Mouse (Mus musculus) midbrain, embryonic 15.5 days (tissue): ENCODE measurements at regions not wholly inside any gene's neighbourhood (a gene's known extent, or its start where the extent isn't known, plus 50 kb on each side); places are given as distances from the start of the nearest gene placed in this dataset.

Experiments
- ATAC-seq: fragments of 200-750 bp; cut with Nextera tagmentation; replicated peaks from 2 replicates; pipeline ENCODE4 v1.8.0; 2017; ENCODE audit warnings: moderate TSS enrichment
- H3K27ac ChIP-seq: fragments of 300-500 bp; sonication (generic); 2 replicates; pipeline ENCODE4 v1.5.1; 2015; ENCODE audit warnings: mild to moderate bottlenecking, inconsistent platforms
- H3K27me3 ChIP-seq: fragments of 300-500 bp; sonication (generic); replicated peaks from 2 replicates; pipeline ENCODE4 v1.6.1; 2015; ENCODE audit warnings: inconsistent platforms
- H3K36me3 ChIP-seq: fragments of 300-500 bp; sonication (generic); replicated peaks from 2 replicates; pipeline ENCODE4 v1.6.1; 2015; ENCODE audit warnings: inconsistent platforms
- H3K4me1 ChIP-seq: fragments of 300-500 bp; sonication (generic); 2 replicates; pipeline ENCODE4 v1.6.1; 2015; ENCODE audit warnings: inconsistent platforms
- H3K4me2 ChIP-seq: fragments of 300-500 bp; sonication (generic); 2 replicates; pipeline ENCODE4 v1.6.1; 2015; ENCODE audit warnings: inconsistent platforms, mild to moderate bottlenecking, moderate library complexity
- H3K4me3 ChIP-seq: fragments of 300-500 bp; sonication (generic); 2 replicates; pipeline ENCODE4 v1.5.1; 2015; ENCODE audit warnings: mild to moderate bottlenecking, inconsistent platforms
- H3K9ac ChIP-seq: fragments of 300-500 bp; sonication (generic); 2 replicates; pipeline ENCODE4 v1.6.1; 2015; ENCODE audit warnings: mild to moderate bottlenecking, inconsistent platforms
- H3K9me3 ChIP-seq: fragments of 300-500 bp; sonication (generic); 2 replicates; pipeline ENCODE4 v1.6.1; 2016; ENCODE audit warnings: inconsistent platforms
- WGBS: fragments of 180-500 bp; shearing (Covaris S2); methylation state at CpG from one replicate; pipeline ENCODE4 v1.1.7; 2015; ENCODE audit warnings: mixed read lengths; 5-methylcytosine and 5-hydroxymethylcytosine counted together

DNA sequence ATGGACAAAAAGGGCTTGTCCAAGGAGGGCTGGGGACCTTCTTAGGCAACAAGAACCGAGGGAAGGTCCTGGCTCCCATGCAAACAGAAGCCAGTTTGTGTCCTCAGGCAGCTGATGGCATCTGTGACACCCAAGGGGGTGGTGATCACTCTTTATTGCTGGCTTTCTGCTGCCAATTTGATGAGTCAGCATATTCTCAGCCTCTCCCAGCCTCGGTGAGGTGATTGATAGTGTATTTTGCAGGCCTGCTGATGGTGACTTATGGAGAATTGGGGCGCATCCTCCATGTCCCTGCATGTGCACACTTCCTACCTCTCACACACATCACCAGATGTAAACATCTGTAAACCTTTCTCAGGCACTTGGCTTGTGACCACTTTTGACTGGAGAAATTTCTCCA, 178.3 kb upstream of the Atp6ap2 start:
- Histone ChIP-seq H3K4me3 (no peak overlapping the region), H3K4me1 (no peaks in the 10 kb centered on the region), H3K36me3 (no peaks in the 10 kb centered on the region), H3K4me2 (no peak overlapping the region), H3K27me3 (no peaks in the 10 kb centered on the region), H3K9ac (no peak overlapping the region), H3K9me3 (no peaks in the 10 kb centered on the region), H3K27ac (no peak overlapping the region)
- WGBS = 70% methylated on average over 3 of the region's 3 CpGs
- no peak for ATAC-seq

DNA sequence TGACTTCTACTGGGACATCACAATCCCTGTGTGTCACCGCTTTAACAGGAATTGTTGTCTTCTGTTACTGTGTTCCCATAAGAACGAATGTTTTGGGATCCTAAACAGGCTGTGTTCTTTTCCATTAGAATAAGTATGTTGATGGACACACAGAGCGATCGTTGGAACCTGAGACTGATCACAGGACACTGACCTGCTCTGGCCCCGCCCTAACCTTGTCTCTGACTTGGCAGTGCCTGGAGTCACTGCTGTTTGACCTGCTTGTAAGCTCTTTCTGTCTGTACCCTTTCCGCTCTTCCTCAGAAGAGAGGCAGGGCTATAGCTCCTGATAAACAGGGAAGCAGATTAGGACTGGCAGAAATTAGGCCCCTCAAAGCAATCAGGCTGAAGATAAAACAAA, 162.0 kb upstream of the Atp6ap2 start:
- Histone ChIP-seq H3K9me3 (no peaks in the 10 kb centered on the region), H3K27me3 (no peaks in the 10 kb centered on the region), H3K27ac (no peak overlapping the region), H3K4me1 (no peaks in the 10 kb centered on the region), H3K4me2 (no peak overlapping the region), H3K9ac (no peak overlapping the region), H3K36me3 (no peaks in the 10 kb centered on the region), H3K4me3 (no peak overlapping the region)
- ATAC-seq = no peak
- whole genome bisulfite sequencing = 83% methylated on average over 6 of the region's 6 CpGs

GRCm38 (mm10) chrX:12426664-12427063, 160.9 kb upstream of the Atp6ap2 start:
- Histone ChIP-seq H3K9me3 (no peaks in the 10 kb centered on the region), H3K27me3 (no peaks in the 10 kb centered on the region), H3K4me1 (no peaks in the 10 kb centered on the region), H3K36me3 (no peaks in the 10 kb centered on the region), H3K27ac (no peak overlapping the region), H3K4me2 (no peak overlapping the region), H3K9ac (no peak overlapping the region), H3K4me3 (no peak overlapping the region)
- WGBS = 42% methylated on average over 4 of the region's 4 CpGs
- ATAC-seq = no peak

DNA sequence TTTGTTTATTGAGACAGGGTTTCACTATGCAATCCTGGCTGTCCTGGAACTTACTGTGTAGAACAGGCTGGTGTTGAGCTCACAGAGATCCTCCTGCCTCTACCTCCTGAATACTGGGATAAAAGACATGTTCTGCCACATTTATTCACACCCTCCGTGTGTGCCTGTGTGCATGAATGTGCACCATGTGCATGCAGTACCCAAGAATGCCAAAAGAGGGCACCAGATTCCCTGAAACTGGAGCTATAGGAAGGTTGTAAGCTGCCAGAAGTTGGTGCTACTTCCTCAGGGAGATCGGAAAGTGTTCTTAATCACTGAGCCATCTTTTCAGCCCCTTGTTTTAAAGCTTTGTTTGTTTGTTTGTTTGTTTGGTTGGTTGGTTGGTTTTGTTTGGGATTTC, 155.3 kb upstream of the Atp6ap2 start:
- H3K4me1 ChIP-seq = no peaks in the 10 kb centered on the region; the same call in 1 of the 2 replicates
- ATAC-seq = no peak
- no peaks in the 10 kb centered on the region for H3K27me3 ChIP-seq
- H3K27ac ChIP-seq = no peak overlapping the region
- no peak overlapping the region for H3K9ac ChIP-seq
- WGBS = 85% methylated on average over 2 of the region's 2 CpGs
- no peak overlapping the region for H3K4me2 ChIP-seq
- no peaks in the 10 kb centered on the region for H3K36me3 ChIP-seq
- no peaks in the 10 kb centered on the region for H3K9me3 ChIP-seq
- no peak overlapping the region for H3K4me3 ChIP-seq

GRCm38 (mm10) chrX:12435656-12436055, 151.9 kb upstream of the Atp6ap2 start:
- H3K4me1 ChIP-seq = no peaks in the 10 kb centered on the region; the same call in 1 of the 2 replicates
- H3K27me3 ChIP-seq = no peaks in the 10 kb centered on the region
- H3K9ac ChIP-seq = no peak overlapping the region
- no peak overlapping the region for H3K4me2 ChIP-seq
- H3K36me3 ChIP-seq = no peaks in the 10 kb centered on the region
- WGBS = 49% methylated on average over 8 of the region's 8 CpGs
- H3K27ac ChIP-seq = no peak overlapping the region
- no peak for ATAC-seq
- no peak overlapping the region for H3K4me3 ChIP-seq
- H3K9me3 ChIP-seq = no peaks in the 10 kb centered on the region

DNA sequence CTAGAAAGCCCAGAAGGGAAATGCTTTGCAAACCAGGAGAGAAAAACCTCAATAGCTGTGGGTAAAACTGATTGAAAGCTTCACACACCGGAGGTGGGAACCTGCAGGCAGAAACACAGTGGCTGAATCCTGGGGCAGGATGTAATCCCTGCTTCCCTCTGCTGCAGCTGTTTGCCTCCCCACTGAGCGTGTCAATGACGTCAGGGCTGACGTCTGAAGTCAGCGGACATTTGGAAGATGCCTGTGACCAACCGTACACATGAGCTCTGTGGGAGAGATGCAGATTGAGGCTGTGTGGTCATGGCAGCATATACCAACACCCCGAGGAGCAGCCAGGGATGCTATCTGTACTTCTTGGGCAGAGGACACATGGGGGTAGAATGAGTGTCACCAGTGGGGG, 151.5 kb upstream of the Atp6ap2 start:
- Histone ChIP-seq H3K27me3 (no peaks in the 10 kb centered on the region), H3K4me3 (no peak overlapping the region), H3K36me3 (no peaks in the 10 kb centered on the region), H3K9me3 (no peaks in the 10 kb centered on the region), H3K27ac (no peak overlapping the region), H3K4me1 (no peaks in the 10 kb centered on the region; the same call in 1 of the 2 replicates), H3K9ac (no peak overlapping the region), H3K4me2 (no peak overlapping the region)
- ATAC-seq = no peak
- 43% methylated on average over 7 of the region's 7 CpGs for WGBS

- no peaks in the 10 kb centered on the region for H3K9me3 ChIP-seq
- no peak for ATAC-seq
- 85% methylated on average over 12 of the region's 12 CpGs for WGBS
- H3K4me3 ChIP-seq = no peak overlapping the region
- H3K36me3 ChIP-seq = no peaks in the 10 kb centered on the region
- H3K4me2 ChIP-seq = no peak overlapping the region
- H3K4me1 ChIP-seq = no peaks in the 10 kb centered on the region; the same call in 1 of the 2 replicates
- H3K9ac ChIP-seq = no peak overlapping the region
- no peaks in the 10 kb centered on the region for H3K27me3 ChIP-seq
- no peak overlapping the region for H3K27ac ChIP-seq
Observed at GRCm38 (mm10) chrX:12439447-12439846, 148.2 kb upstream of the Atp6ap2 start.

- H3K4me3 ChIP-seq = no peak overlapping the region
- no peak overlapping the region for H3K4me2 ChIP-seq
- no peaks in the 10 kb centered on the region for H3K27me3 ChIP-seq
- H3K36me3 ChIP-seq = no peaks in the 10 kb centered on the region
- no peak for ATAC-seq
- no peak overlapping the region for H3K27ac ChIP-seq
- H3K9ac ChIP-seq = no peak overlapping the region
- 77% methylated on average over 5 of the region's 5 CpGs for WGBS
- no peaks in the 10 kb centered on the region for H3K4me1 ChIP-seq
- no peaks in the 10 kb centered on the region for H3K9me3 ChIP-seq
Observed at GRCm38 (mm10) chrX:12443794-12444193, 143.8 kb upstream of the Atp6ap2 start.

DNA sequence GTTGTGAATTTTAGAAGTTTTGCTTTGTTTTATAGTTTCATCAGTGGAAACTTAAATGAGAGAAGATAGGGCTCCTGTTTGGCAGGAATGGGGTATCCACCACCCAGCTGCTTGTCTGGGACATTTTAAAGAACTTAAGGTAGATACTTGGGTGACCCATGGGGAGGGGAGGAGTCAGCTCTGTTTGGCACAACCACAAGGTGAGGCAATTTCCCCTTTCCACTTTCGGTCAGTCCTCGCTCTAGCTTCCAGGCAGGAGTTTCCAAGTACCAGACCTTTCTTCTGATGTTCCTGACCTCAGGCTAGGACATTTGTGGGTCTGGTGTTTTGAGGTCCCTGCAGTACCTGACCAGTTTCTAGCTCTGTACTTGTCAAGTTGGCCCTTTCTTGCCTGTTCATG, 142.5 kb upstream of the Atp6ap2 start:
- Histone ChIP-seq H3K9me3 (no peaks in the 10 kb centered on the region), H3K4me2 (no peak overlapping the region), H3K9ac (no peak overlapping the region), H3K4me3 (no peak overlapping the region), H3K4me1 (no peaks in the 10 kb centered on the region), H3K36me3 (no peaks in the 10 kb centered on the region), H3K27ac (no peak overlapping the region), H3K27me3 (no peaks in the 10 kb centered on the region)
- ATAC-seq = no peak
- WGBS = 98% methylated on average over 2 of the region's 2 CpGs

- Histone ChIP-seq H3K27ac (no peak overlapping the region), H3K9me3 (no peaks in the 10 kb centered on the region), H3K4me2 (no peak overlapping the region), H3K36me3 (no peaks in the 10 kb centered on the region), H3K4me1 (no peaks in the 10 kb centered on the region), H3K4me3 (no peak overlapping the region), H3K9ac (no peak overlapping the region), H3K27me3 (no peaks in the 10 kb centered on the region)
- ATAC-seq = no peak
Observed at GRCm38 (mm10) chrX:12447962-12448361, 139.6 kb upstream of the Atp6ap2 start.

DNA sequence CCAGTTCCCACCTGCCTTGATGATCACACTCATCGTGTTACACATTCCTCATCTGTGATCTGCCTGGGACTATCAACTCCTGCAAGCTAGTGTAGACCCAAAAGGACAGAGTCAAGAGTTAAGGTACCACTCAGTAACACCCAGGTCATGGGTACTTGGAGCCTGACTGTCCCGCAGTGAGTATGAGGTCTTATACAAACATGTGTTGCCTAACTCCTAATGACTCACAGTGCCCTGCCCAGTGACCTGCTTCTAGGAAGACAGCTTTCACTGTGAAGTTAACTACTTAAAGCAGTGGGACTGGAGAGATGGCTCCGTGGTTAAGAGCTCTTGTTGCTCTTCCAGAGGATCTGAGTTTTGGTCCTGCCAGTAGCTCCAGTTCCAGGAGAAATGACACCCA, 137.9 kb upstream of the Atp6ap2 start:
- Histone ChIP-seq H3K4me1 (no peaks in the 10 kb centered on the region), H3K27me3 (no peaks in the 10 kb centered on the region), H3K9ac (no peak overlapping the region), H3K4me3 (no peak overlapping the region), H3K27ac (no peak overlapping the region), H3K9me3 (no peaks in the 10 kb centered on the region), H3K36me3 (no peaks in the 10 kb centered on the region), H3K4me2 (no peak overlapping the region)
- no peak for ATAC-seq
- WGBS = 81% methylated on average over 3 of the region's 3 CpGs

- 82% methylated on average over 8 of the region's 8 CpGs for WGBS
Observed at GRCm38 (mm10) chrX:12452979-12453769, 134.4 kb upstream of the Atp6ap2 start.

DNA sequence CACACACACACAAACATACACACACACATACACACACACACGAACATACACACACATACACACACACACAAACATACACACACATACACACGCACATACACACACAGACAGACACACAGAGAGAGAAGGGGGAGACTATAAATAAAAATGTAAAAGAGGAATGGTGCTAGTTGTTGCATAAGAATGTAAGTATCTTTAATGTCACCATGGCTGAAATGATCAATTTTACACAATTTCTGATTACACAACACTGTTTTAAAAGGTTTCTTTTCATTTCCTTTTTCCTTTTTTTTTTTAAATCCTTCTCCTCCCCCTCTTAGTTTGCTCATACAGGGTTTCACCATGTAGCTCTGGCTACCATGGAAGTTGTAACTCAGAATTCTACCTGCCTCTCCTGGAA, 125.9 kb upstream of the Atp6ap2 start:
- Histone ChIP-seq H3K4me2 (no peak overlapping the region), H3K9ac (no peak overlapping the region), H3K27me3 (no peaks in the 10 kb centered on the region), H3K9me3 (no peaks in the 10 kb centered on the region), H3K27ac (no peak overlapping the region), H3K4me1 (peaks cover 4% of the 10 kb centered on the region), H3K4me3 (no peak overlapping the region), H3K36me3 (no peaks in the 10 kb centered on the region)
- ATAC-seq = no peak
- 100% methylated on average over 2 of the region's 2 CpGs for WGBS

More at GRCm38 (mm10) chrX:12452979-12453769, 134.4 kb upstream of the Atp6ap2 start:
- Histone ChIP-seq H3K4me3 (no peak overlapping the region), H3K36me3 (no peaks in the 10 kb centered on the region), H3K27ac (no peak overlapping the region), H3K27me3 (no peaks in the 10 kb centered on the region), H3K9ac (no peak overlapping the region), H3K9me3 (no peaks in the 10 kb centered on the region), H3K4me2 (no peak overlapping the region), H3K4me1 (no peaks in the 10 kb centered on the region)
- no peak for ATAC-seq
